Mouse (Mus musculus) lung, adult 2 months (tissue): ENCODE results near the gene Fmnl3.

Source experiments
- CTCF ChIP-seq: fragments of 200-500 bp; IDR thresholded peaks from 2 replicates; pipeline ENCODE4 v1.5.1; 2011; ENCODE audit warnings: mild to moderate bottlenecking, low read length, control low read depth; ENCODE audit not compliant: insufficient read depth
- POLR2A ChIP-seq: fragments of 200-500 bp; IDR thresholded peaks from 2 replicates; pipeline ENCODE4 v1.6.1; 2011; ENCODE audit warnings: low read depth, mild to moderate bottlenecking, control low read depth, low read length, borderline replicate concordance; ENCODE audit errors: extremely low read depth

GRCm38 (mm10) chr15:99320168-99320674 is 50.1 kb downstream of the Fmnl3 start:
- TF ChIP-seq POLR2A (no peak), CTCF (no peak)
